Comparison of ENCODE assay signal across 24 mouse cellular contexts in the genomic region with DNA sequence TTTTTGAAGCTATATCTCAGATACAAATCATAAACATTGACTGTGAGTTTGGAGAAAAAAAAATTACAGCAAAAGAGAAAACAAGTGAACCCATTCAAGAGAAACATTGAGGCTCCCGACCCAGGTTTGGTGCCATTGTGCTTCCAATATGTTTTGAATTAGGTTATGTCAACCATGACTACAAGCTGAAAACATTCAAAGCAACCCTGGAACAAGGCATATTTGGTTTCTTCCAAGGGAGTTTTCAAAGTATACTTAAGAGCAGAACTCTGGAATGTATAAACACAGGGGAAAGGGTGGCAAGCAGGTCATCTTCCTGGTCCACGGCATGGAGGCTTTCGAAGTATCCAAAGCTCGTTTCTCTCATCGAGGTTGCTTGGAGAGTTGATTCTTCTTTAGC.
DNase-seq lines count a peak whose midpoint lies in the region; ATAC-seq lines count a peak whose summit lies in the region.
"Had no signal": no experiment of that assay in that cellular context is flagged by ENCODE, and none has a peak within 500 bp of the region (broad histone marks: within the 10 kb centered on the region; RNA-seq: fewer than 3 reads in every experiment).

No protein-coding gene starts in this region.

- no peaks in the 10 kb centered on the region for H3K27me3 ChIP-seq in embryonic facial prominence, embryonic 12.5 days
- no peaks in the 10 kb centered on the region for H3K27me3 ChIP-seq in forebrain, embryonic 14.5 days (replicated peaks; ENCODE audit: control insufficient read depth, insufficient read depth, low read length)
- H3K27me3 ChIP-seq: forebrain, embryonic 13.5 days; heart, embryonic 12.5 days; hindbrain, embryonic 15.5 days; limb, embryonic 13.5 days; liver, embryonic 12.5 days; midbrain, embryonic 13.5 days had no signal

- no peaks in the 10 kb centered on the region for H3K36me3 ChIP-seq in embryonic facial prominence, embryonic 12.5 days
- no peaks in the 10 kb centered on the region for H3K36me3 ChIP-seq in forebrain, embryonic 14.5 days (ENCODE audit: control insufficient read depth, insufficient read depth, low read length)
- H3K36me3 ChIP-seq: heart, embryonic 12.5 days; hindbrain, embryonic 15.5 days; limb, embryonic 13.5 days; liver, embryonic 12.5 days; midbrain, embryonic 13.5 days had no signal

- no peak overlapping the region for H3K4me2 ChIP-seq in embryonic facial prominence, embryonic 12.5 days (replicated peaks)
- H3K4me2 ChIP-seq in forebrain, embryonic 14.5 days (ENCODE audit: low read length), result no peak overlapping the region
- H3K4me2 ChIP-seq: forebrain, embryonic 13.5 days; heart, embryonic 12.5 days; hindbrain, embryonic 15.5 days; limb, embryonic 13.5 days; liver, embryonic 12.5 days; midbrain, embryonic 13.5 days had no signal

- H3K9ac ChIP-seq in embryonic facial prominence, embryonic 12.5 days, result no peak overlapping the region
- H3K9ac ChIP-seq in forebrain, embryonic 14.5 days (ENCODE audit: low read length), result no peak overlapping the region
- H3K9ac ChIP-seq: forebrain, embryonic 13.5 days; heart, embryonic 12.5 days; hindbrain, embryonic 15.5 days; limb, embryonic 13.5 days; liver, embryonic 12.5 days; midbrain, embryonic 13.5 days had no signal

- no peak for ATAC-seq in embryonic facial prominence, embryonic 12.5 days (ENCODE audit: insufficient number of reproducible peaks, insufficient read depth, low FRiP score, low TSS enrichment)
- no peak for ATAC-seq in forebrain, embryonic 14.5 days
- ATAC-seq: forebrain, embryonic 13.5 days; liver, embryonic 12.5 days; midbrain, embryonic 13.5 days had no signal

- 0 out of 2 replicates have a peak, but pooled peaks cover 12% of the 10 kb centered on the region for H3K4me1 ChIP-seq in embryonic facial prominence, embryonic 12.5 days
- H3K4me1 ChIP-seq in forebrain, embryonic 14.5 days (ENCODE audit: control insufficient read depth, insufficient read depth, low read length), result no peaks in the 10 kb centered on the region
- H3K4me1 ChIP-seq: liver, embryonic 12.5 days; midbrain, embryonic 13.5 days had no signal

- 38% methylated on average over 5 of the region's 5 CpGs for WGBS in embryonic facial prominence, embryonic 12.5 days
- WGBS in forebrain, embryonic 14.5 days, result 90% methylated on average over 5 of the region's 5 CpGs

- DNase-seq in 3T3-L1 (ENCODE audit: low read depth, low spot score), result peak; percentile 86
- peak; percentile 27 for DNase-seq in embryo, embryonic 10 days (ENCODE audit: low spot score)
- peak; percentile 8 for DNase-seq in mesoderm, embryonic 11.5 days (ENCODE audit: low read depth, low spot score)
- no peak for DNase-seq in layer of hippocampus, adult 18-20 months (ENCODE audit: low spot score in 2 of 2)
- no peak for DNase-seq in frontal cortex, postnatal 10 days (ENCODE audit: low spot score in 2 of 2)
- no peak for DNase-seq in forebrain, embryonic 14.5 days (ENCODE audit: low spot score)
- DNase-seq: adrenal gland, postnatal 14 days; cerebellum, adult 8-10 months; cerebellum, postnatal 36 days; gastrocnemius, postnatal 10 days; heart, adult 11 months; heart, postnatal 14 days; kidney, adult 2 months; kidney, postnatal 14 days; lung, adult 18-20 months; lung, postnatal 10 days; spleen, adult 18-20 months had no signal

- H3K9me3 ChIP-seq in embryonic facial prominence, embryonic 12.5 days, result no peaks in the 10 kb centered on the region
- no peaks in the 10 kb centered on the region for H3K9me3 ChIP-seq in forebrain, embryonic 14.5 days (replicated peaks; ENCODE audit: control insufficient read depth, low read length)
- H3K9me3 ChIP-seq: forebrain, embryonic 13.5 days; heart, embryonic 12.5 days; hindbrain, embryonic 15.5 days; limb, embryonic 13.5 days; liver, embryonic 12.5 days; midbrain, embryonic 13.5 days had no signal

- peak overlapping the region; percentile 67 for H3K27ac ChIP-seq in embryonic facial prominence, embryonic 12.5 days
- H3K27ac ChIP-seq in forebrain, embryonic 14.5 days (ENCODE audit: low read depth, low read length), result no peak overlapping the region
- H3K27ac ChIP-seq: forebrain, embryonic 13.5 days; hindbrain, embryonic 15.5 days; limb, embryonic 13.5 days; liver, embryonic 12.5 days; midbrain, embryonic 13.5 days had no signal

- H3K4me3 ChIP-seq in embryonic facial prominence, embryonic 12.5 days, result no peak overlapping the region
- no peak overlapping the region for H3K4me3 ChIP-seq in forebrain, embryonic 14.5 days (ENCODE audit: low read depth, low read length)
- H3K4me3 ChIP-seq: forebrain, embryonic 13.5 days; heart, embryonic 12.5 days; hindbrain, embryonic 15.5 days; limb, embryonic 13.5 days; liver, embryonic 12.5 days; midbrain, embryonic 13.5 days had no signal

Comparison
In these comparisons a context has a peak if more than half of its experiments do, and no peak if none do; other contexts are left out.
1. DNase-seq: peak in 3T3-L1 (single experiment), embryo, embryonic 10 days (single experiment) and mesoderm, embryonic 11.5 days (single experiment); none in layer of hippocampus, adult 18-20 months (0 of 2), frontal cortex, postnatal 10 days (0 of 2) and forebrain, embryonic 14.5 days (single experiment).